Mouse (Mus musculus) hindbrain, postnatal 0 days (tissue): ENCODE measurements around the gene Them7. TPM values are rescaled to one million over a fixed set of nuclear protein-coding genes. Genes with fewer than 3 reads are reported as not detected.

Experiments used
- ATAC-seq: fragments of 200-750 bp; cut with Nextera tagmentation; 2 replicates; pipeline ENCODE4 v1.8.0; 2017; ENCODE audit warnings: mild to moderate bottlenecking, moderate TSS enrichment, moderate library complexity
- DNase-seq: peaks from one replicate; pipeline ENCODE4 v3.0.0-alpha.2; 2015; ENCODE audit warnings: low spot score
- H3K27ac ChIP-seq: fragments of 300-500 bp; sonication (generic); 2 replicates; pipeline ENCODE4 v1.5.1; 2014; ENCODE audit warnings: mild to moderate bottlenecking
- H3K27me3 ChIP-seq: fragments of 300-500 bp; sonication (generic); 2 replicates; pipeline ENCODE4 v1.6.1; 2014; ENCODE audit warnings: low read length, mixed read lengths; ENCODE audit not compliant: insufficient read depth
- H3K36me3 ChIP-seq: fragments of 300-500 bp; sonication (generic); 2 replicates; pipeline ENCODE4 v1.6.1; 2014; ENCODE audit warnings: low read length, mixed read lengths; ENCODE audit not compliant: insufficient read depth
- H3K4me1 ChIP-seq: fragments of 300-500 bp; sonication (generic); 2 replicates; pipeline ENCODE4 v1.6.1; 2014; ENCODE audit warnings: antibody characterized with exemption, low read length, mixed read lengths; ENCODE audit not compliant: insufficient read depth
- H3K4me2 ChIP-seq: fragments of 300-500 bp; sonication (generic); 2 replicates; pipeline ENCODE4 v1.6.1; 2014; ENCODE audit warnings: low read depth, mild to moderate bottlenecking, low read length, moderate library complexity, mixed read lengths
- H3K4me3 ChIP-seq: fragments of 300-500 bp; sonication (generic); 2 replicates; pipeline ENCODE4 v1.5.1; 2014; ENCODE audit warnings: low read length
- H3K9ac ChIP-seq: fragments of 300-500 bp; sonication (generic); replicated peaks from 2 replicates; pipeline ENCODE4 v1.6.1; 2014; ENCODE audit warnings: mild to moderate bottlenecking, low read length, moderate library complexity, mixed read lengths
- H3K9me3 ChIP-seq: fragments of 300-500 bp; sonication (generic); 2 replicates; pipeline ENCODE4 v1.6.1; 2016; ENCODE audit warnings: low read length, mixed read lengths
- CTCF ChIP-seq: IDR thresholded peaks from 2 replicates; pipeline ENCODE4 v1.5.1; 2016; ENCODE audit warnings: antibody characterized with exemption, control low read depth, low read depth
- WGBS: fragments of 180-500 bp; shearing (Covaris S2); extraction: QIAGEN DNeasy Blood & Tissue Kit; methylation state at CpG from one replicate; pipeline ENCODE4 v1.1.7; 2014; 5-methylcytosine and 5-hydroxymethylcytosine counted together
- polyA plus RNA-seq: library from polyadenylated mRNA; unstranded; fragments of >200 nt; fragmentation: Nextera tagmentation; extraction: Ambion mirVana; gene quantifications from 2 replicates; pipeline ENCODE4 v1.2.1, GENCODE M21; 2015
- total RNA-seq: library from RNA; depleted of rRNA; stranded (reverse); fragments of >200 nt; gene quantifications from 2 replicates; pipeline ENCODE4 v1.2.3, GENCODE M21; 2014

Gene Them7
- total and polyA plus RNA-seq, 2 experiments from 2014 or later: 0.15 TPM; not detected in 1

DNA sequence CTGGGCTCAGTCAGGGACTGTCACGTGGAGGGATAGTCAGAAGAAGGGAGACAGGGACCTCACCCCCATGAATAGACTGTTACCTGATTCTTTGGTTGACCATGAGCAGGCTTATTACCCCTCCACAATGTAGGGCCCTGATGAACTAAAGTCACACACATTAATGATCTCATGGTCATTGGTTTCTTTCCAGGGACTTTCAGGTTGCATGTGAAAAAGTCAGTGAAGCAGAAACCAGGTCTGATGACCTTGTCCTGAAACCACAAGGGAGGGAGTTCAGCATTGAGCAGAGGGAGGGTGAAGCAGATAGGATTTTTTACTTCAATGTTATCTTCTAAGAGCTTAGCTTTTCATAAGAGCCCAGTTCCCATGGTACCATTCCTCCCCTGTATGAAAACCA, 16.5 kb downstream of the Them7 start:
- no peak overlapping the region for H3K4me3 ChIP-seq
- DNase-seq (no peak), ATAC-seq (no peak)
- H3K4me1 ChIP-seq: no peaks in the 10 kb centered on the region
- no peaks in the 10 kb centered on the region for H3K27me3 ChIP-seq
- TF ChIP-seq CTCF: no peak
- H3K27ac ChIP-seq: no peak overlapping the region
- H3K9me3 ChIP-seq: no peaks in the 10 kb centered on the region
- H3K9ac ChIP-seq: no peak overlapping the region
- no peak overlapping the region for H3K4me2 ChIP-seq
- H3K36me3 ChIP-seq: no peaks in the 10 kb centered on the region
- 75% methylated on average over 1 of the region's 1 CpGs for WGBS

DNA sequence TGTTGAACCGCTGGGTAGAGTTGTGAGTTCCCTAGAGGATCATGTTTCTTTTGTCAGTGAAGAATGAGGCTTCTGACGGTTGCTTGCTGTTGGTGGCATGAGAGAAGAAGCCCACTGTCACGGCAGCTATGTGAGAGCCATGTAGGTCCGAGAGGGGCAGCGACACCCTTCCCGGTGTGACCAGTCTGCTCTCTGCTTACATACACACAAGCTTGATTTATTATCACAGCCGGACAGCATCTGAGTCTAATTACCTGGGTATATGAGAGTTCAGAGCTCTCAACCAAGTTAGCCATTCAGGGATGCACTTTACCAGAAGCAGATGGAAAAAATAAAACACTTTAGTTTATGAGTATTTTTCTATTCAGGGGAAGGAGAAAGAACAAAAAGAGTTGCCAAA, 18.8 kb downstream of the Them7 start:
- Histone ChIP-seq H3K4me1 (no peaks in the 10 kb centered on the region), H3K4me2 (no peak overlapping the region), H3K9ac (no peak overlapping the region), H3K4me3 (no peak overlapping the region), H3K27ac (no peak overlapping the region), H3K36me3 (no peaks in the 10 kb centered on the region), H3K27me3 (no peaks in the 10 kb centered on the region), H3K9me3 (no peaks in the 10 kb centered on the region)
- no peak for ATAC-seq
- DNase-seq: no peak
- WGBS: 64% methylated on average over 7 of the region's 7 CpGs
- TF ChIP-seq CTCF: no peak

DNA sequence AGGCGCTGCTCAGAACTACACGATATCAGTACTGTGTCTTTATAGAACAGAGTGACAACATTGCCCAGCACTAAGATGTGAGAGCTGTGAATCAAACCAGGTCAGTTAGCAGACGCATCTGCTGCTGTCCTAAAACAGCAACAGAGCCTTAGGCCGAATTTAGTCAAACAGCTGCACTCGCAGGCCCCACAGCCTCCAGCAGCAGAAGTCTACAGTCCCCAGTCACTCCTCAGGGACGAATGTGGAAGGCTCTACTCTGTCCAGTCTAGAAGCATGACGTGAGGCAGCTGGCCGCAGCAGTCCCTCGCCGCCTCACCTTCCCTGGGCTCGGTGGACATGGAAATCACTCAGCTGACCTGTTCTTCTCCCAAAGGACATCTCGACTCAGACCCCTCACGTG, 20.6 kb downstream of the Them7 start:
- no peaks in the 10 kb centered on the region for H3K27me3 ChIP-seq
- TF ChIP-seq CTCF: no peak
- 66% methylated on average over 13 of the region's 13 CpGs for WGBS
- no peak overlapping the region for H3K27ac ChIP-seq
- no peak overlapping the region for H3K4me2 ChIP-seq
- H3K36me3 ChIP-seq: no peaks in the 10 kb centered on the region
- DNase-seq (no peak), ATAC-seq (no peak)
- no peak overlapping the region for H3K9ac ChIP-seq
- H3K9me3 ChIP-seq: no peaks in the 10 kb centered on the region
- no peaks in the 10 kb centered on the region for H3K4me1 ChIP-seq
- H3K4me3 ChIP-seq: no peak overlapping the region

DNA sequence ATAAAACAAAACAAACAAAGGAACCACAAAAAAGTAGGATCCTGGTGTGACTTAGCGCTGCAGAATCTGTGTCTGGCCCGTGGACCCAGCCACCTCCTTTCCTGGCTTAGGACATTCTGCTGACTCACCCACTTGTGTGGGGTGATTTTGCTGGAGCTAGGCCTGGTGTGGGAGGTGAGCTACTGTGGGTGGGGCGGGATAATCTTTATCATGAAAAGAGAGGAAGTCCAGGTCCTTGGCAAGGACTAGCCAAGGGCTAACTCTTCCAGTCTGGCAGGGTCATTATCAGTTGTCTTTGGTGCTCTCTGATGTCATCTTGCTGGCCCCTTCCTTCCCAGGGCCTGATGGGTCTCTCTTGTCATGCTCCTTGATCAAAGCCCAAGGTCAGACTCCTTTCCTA, 27.9 kb downstream of the Them7 start:
- no peaks in the 10 kb centered on the region for H3K4me1 ChIP-seq
- H3K27ac ChIP-seq: no peak overlapping the region
- DNase-seq (no peak), ATAC-seq (no peak)
- no peaks in the 10 kb centered on the region for H3K27me3 ChIP-seq
- no peak overlapping the region for H3K4me2 ChIP-seq
- no peaks in the 10 kb centered on the region for H3K36me3 ChIP-seq
- no peak overlapping the region for H3K9ac ChIP-seq
- TF ChIP-seq CTCF: no peak
- no peak overlapping the region for H3K4me3 ChIP-seq
- 62% methylated on average over 3 of the region's 3 CpGs for WGBS
- H3K9me3 ChIP-seq: no peaks in the 10 kb centered on the region

DNA sequence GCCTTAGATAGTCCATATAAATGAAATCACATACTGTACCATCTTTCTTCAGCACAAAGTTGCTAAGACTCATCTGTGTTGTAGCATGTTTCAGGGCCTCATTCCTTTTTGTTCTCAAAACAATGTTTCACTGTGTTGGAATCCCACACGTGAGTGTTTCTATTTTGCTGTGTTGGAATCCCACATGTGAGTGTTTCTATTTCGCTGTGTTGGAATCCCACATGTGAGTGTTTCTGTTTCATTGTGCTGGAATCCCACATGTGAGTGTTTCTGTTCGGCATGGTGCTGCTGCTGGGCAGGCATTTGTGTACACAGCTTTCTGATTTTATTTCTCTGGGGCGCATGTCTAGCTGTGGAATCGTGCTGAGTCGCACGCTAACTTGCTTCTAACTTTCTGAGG, 28.7 kb downstream of the Them7 start:
- H3K27ac ChIP-seq: no peak overlapping the region
- no peaks in the 10 kb centered on the region for H3K27me3 ChIP-seq
- TF ChIP-seq CTCF: no peak
- no peaks in the 10 kb centered on the region for H3K9me3 ChIP-seq
- WGBS: 64% methylated on average over 7 of the region's 7 CpGs
- H3K4me1 ChIP-seq: no peaks in the 10 kb centered on the region
- H3K4me2 ChIP-seq: no peak overlapping the region
- ATAC-seq: peak; percentile 78
- H3K4me3 ChIP-seq: no peak overlapping the region
- H3K9ac ChIP-seq: no peak overlapping the region
- no peaks in the 10 kb centered on the region for H3K36me3 ChIP-seq
- peak; percentile 43 for DNase-seq

DNA sequence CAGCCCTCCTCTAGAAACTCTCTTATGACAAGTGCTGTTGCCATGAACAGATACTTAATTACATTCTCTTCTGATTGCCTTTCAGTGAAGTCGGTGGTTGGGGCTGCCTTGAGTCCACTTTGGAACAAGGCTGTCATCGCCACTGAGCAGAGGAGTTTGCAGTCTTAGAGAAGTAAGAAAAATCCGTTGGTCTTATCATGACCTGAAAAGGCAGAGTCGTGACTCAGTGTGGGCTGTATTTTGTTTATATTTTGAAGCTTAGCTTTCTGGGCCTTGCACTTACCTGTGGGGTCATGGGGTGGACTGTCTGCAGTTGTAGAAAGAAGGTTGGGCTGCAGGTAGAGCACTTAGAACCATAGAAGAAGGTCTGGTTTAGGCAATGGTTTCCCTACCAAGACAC, 31.3 kb downstream of the Them7 start:
- no peak overlapping the region for H3K27ac ChIP-seq
- WGBS: 53% methylated on average over 4 of the region's 4 CpGs
- H3K4me1 ChIP-seq: no peaks in the 10 kb centered on the region
- H3K27me3 ChIP-seq: no peaks in the 10 kb centered on the region
- DNase-seq (no peak), ATAC-seq (no peak)
- H3K4me3 ChIP-seq: no peak overlapping the region
- no peaks in the 10 kb centered on the region for H3K9me3 ChIP-seq
- H3K4me2 ChIP-seq: no peak overlapping the region
- H3K9ac ChIP-seq: no peak overlapping the region
- H3K36me3 ChIP-seq: no peaks in the 10 kb centered on the region
- no peak for TF ChIP-seq CTCF

DNA sequence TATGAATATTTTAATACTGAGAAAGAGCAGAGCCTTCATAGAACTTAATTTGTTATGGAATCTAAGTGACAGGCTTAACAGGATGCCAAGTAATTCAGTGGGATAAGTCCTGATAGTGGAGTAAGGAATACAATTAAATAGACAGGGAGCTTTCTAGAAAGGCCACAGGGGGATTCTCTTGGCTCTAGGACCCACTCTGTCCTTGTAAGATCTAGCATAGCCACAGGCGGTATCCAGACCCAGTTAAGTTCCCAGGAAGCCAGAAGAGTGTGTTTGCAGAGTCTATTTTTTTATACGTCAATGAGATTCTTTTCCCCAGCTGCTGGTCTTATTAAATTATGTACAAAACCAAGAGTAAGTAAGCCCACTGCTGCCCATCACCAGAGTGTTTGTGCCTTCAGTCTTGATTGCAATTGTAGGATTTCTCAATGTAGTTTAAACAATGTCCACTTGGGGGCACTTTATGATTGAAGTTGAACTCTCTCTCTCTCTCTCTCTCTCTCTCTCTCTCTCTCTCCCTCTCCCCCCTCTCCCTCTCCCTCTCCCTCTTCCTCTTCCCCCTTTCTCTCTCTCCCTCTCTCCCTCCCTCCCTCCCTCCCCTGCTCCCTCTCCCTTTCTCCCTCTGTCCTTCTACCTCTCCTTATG, 32.4 kb downstream of the Them7 start:
- Histone ChIP-seq H3K9ac (no peak overlapping the region), H3K27me3 (no peaks in the 10 kb centered on the region), H3K4me1 (no peaks in the 10 kb centered on the region), H3K36me3 (no peaks in the 10 kb centered on the region), H3K27ac (no peak overlapping the region), H3K4me3 (no peak overlapping the region), H3K9me3 (no peaks in the 10 kb centered on the region), H3K4me2 (no peak overlapping the region)
- ATAC-seq (peak; percentile 29), DNase-seq (peak; percentile 86)
- peak; percentile 69 for TF ChIP-seq CTCF
- 51% methylated on average over 2 of the region's 2 CpGs for WGBS
